Mouse (Mus musculus) forebrain, embryonic 11.5 days (tissue): ENCODE results near the gene Cisd2. TPM values are rescaled to one million over a fixed set of nuclear protein-coding genes. Genes with fewer than 3 reads are reported as not detected.

Source experiments
- ATAC-seq: fragments of 200-750 bp; cut with Nextera tagmentation; replicated peaks from 2 replicates; pipeline ENCODE4 v1.8.0; 2017; ENCODE audit warnings: moderate TSS enrichment; ENCODE audit not compliant: low FRiP score
- DNase-seq: peaks from one replicate; pipeline ENCODE4 v3.0.0-alpha.2; 2017; ENCODE audit warnings: low spot score
- H3K27ac ChIP-seq: fragments of 300-500 bp; sonication (generic); 2 replicates; pipeline ENCODE4 v1.5.1; 2014; ENCODE audit warnings: low read depth, low read length
- H3K27me3 ChIP-seq: fragments of 300-500 bp; sonication (generic); 2 replicates; pipeline ENCODE4 v1.6.1; 2014; ENCODE audit warnings: mild to moderate bottlenecking, low read length, mixed read lengths; ENCODE audit not compliant: control insufficient read depth, insufficient read depth
- H3K36me3 ChIP-seq: fragments of 300-500 bp; sonication (generic); 2 replicates; pipeline ENCODE4 v1.6.1; 2014; ENCODE audit warnings: mild to moderate bottlenecking, low read length, moderate library complexity, mixed read lengths; ENCODE audit not compliant: control insufficient read depth, insufficient read depth
- H3K4me1 ChIP-seq: fragments of 300-500 bp; sonication (generic); replicated peaks from 2 replicates; pipeline ENCODE4 v1.6.1; 2014; ENCODE audit warnings: low read length, mixed read lengths; ENCODE audit not compliant: control insufficient read depth, insufficient read depth
- H3K4me2 ChIP-seq: fragments of 300-500 bp; sonication (generic); 2 replicates; pipeline ENCODE4 v1.6.1; 2014; ENCODE audit warnings: low read depth, mild to moderate bottlenecking, low read length, moderate library complexity, mixed read lengths; ENCODE audit not compliant: severe bottlenecking
- H3K4me3 ChIP-seq: fragments of 300-500 bp; sonication (generic); 2 replicates; pipeline ENCODE4 v1.5.1; 2014; ENCODE audit warnings: low read depth, low read length
- H3K9ac ChIP-seq: fragments of 300-500 bp; sonication (generic); 2 replicates; pipeline ENCODE4 v1.6.1; 2014; ENCODE audit warnings: low read length
- H3K9me3 ChIP-seq: fragments of 300-500 bp; sonication (generic); 2 replicates; pipeline ENCODE4 v1.6.1; 2016; ENCODE audit warnings: low read length, mixed read lengths; ENCODE audit not compliant: control insufficient read depth
- WGBS: fragments of 180-500 bp; shearing (Covaris S2); extraction: QIAGEN DNeasy Blood & Tissue Kit; methylation state at CpG from one replicate; pipeline ENCODE4 v1.1.7; 2014; 5-methylcytosine and 5-hydroxymethylcytosine counted together
- polyA plus RNA-seq: library from polyadenylated mRNA; unstranded; fragments of >200 nt; fragmentation: Nextera tagmentation; extraction: Ambion mirVana; gene quantifications from 2 replicates; pipeline ENCODE4 v1.2.1, GENCODE M21; 2014

Cisd2 gene
- polyA plus RNA-seq, 1 experiment from 2014 or later: 99.7 TPM

- H3K27ac ChIP-seq: peak overlapping the region; percentile 99
- peaks cover 8% of the 10 kb centered on the region for H3K4me1 ChIP-seq
- H3K27me3 ChIP-seq: no peaks in the 10 kb centered on the region
- no peak for DNase-seq
- peak overlapping the region; percentile 88 for H3K4me2 ChIP-seq
- no peaks in the 10 kb centered on the region for H3K9me3 ChIP-seq
- H3K4me3 ChIP-seq: peak overlapping the region; percentile 94
- peak overlapping the region; percentile 98 for H3K9ac ChIP-seq
- H3K36me3 ChIP-seq: no peaks in the 10 kb centered on the region
- WGBS: 4% methylated on average over 15 of the region's 15 CpGs
- ATAC-seq: no peak
Measured at GRCm38 (mm10) chr3:135439651-135440050, 15.9 kb upstream of the Cisd2 start.

GRCm38 (mm10) chr3:135438913-135439531 is 15.3 kb upstream of the Cisd2 start:
- H3K9ac ChIP-seq: peak overlapping the region; percentile 98
- ATAC-seq (peak; percentile 73), DNase-seq (no peak)
- H3K4me2 ChIP-seq: peak overlapping the region; percentile 88
- H3K27ac ChIP-seq: peak overlapping the region; percentile 99
- no peaks in the 10 kb centered on the region for H3K36me3 ChIP-seq
- WGBS: under 1% methylated on average over 43 of the region's 76 CpGs
- peak overlapping the region; percentile 94 for H3K4me3 ChIP-seq
- no peaks in the 10 kb centered on the region for H3K9me3 ChIP-seq
- H3K4me1 ChIP-seq: peaks cover 8% of the 10 kb centered on the region
- H3K27me3 ChIP-seq: no peaks in the 10 kb centered on the region

DNA sequence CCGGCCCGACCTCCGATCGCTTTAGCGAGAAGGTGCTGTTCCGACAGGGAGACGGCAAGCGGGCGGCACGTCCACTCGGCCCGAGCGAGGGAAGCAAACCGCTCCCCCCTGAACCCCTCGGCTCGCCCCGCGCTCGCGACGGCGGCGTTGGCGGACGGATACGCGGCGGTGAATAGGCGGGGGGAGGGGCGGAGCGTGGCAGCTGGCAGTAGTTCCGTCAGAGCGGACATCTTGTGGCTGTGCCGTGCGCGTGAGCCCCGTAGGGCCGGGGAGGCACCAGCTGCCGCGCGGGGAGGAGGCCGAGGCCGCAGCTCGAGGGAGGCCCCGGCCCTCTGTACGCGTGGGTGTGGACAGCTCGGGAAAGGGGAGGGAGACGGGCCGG is 14.8 kb upstream of the Cisd2 start:
- Histone ChIP-seq H3K4me1 (peaks cover 8% of the 10 kb centered on the region), H3K9me3 (no peaks in the 10 kb centered on the region), H3K9ac (peak overlapping the region; percentile 98), H3K4me3 (peak overlapping the region; percentile 94), H3K36me3 (no peaks in the 10 kb centered on the region), H3K4me2 (peak overlapping the region; percentile 36; the same call in 1 of the 2 replicates), H3K27me3 (no peaks in the 10 kb centered on the region), H3K27ac (peak overlapping the region; percentile 99)
- WGBS: under 1% methylated on average over 37 of the region's 50 CpGs
- ATAC-seq (peak; percentile 83), DNase-seq (peak; percentile 98)

DNA sequence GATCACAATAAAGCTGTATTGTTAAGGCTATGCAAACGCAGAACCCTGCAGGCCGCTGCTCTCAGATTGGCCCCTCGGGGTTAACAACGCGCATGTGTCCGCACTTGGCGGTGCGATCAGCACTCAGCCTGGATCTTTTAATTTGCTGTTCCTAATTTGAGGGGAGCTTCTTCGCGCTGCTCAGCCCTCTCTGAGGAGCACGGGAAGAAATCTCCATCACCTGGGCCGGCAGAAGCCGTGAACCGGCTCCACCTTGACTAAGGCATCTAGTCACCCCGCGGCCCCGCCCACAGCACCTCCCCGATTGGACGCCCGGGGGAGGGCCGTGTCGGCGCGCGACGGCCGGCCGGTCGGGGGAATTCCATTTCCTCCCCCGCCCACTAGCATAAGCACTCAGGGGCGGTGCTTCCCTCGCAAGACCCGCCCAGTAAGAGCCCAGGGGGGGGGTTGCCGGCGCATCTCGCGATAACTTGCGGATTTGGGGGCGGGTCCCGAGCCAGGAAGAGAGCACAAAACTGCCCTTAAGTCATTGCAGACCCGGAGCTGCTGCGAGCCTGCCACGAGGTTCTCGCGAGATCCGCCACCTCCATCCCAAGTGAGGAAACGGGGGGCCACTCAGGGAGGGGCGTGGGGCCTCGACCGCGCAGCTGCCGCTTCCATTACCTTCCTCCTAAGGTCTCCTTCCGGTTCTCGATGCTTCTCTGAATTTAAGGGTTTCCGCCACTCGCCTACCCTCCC is 14.2 kb upstream of the Cisd2 start, which contains the start of gene Ube2d3:
Gene Ube2d3 (plus strand): TSS at position 392 of the 738 bp plus-strand sequence.
- Histone ChIP-seq H3K9ac (peak within 1 kb of the TSS; percentile 98), H3K4me2 (peak within 1 kb of the TSS; percentile 50), H3K36me3 (no peaks in the 10 kb centered on the region), H3K27me3 (no peaks in the 10 kb centered on the region), H3K4me1 (peaks cover 8% of the 10 kb centered on the region), H3K27ac (peak within 1 kb of the TSS; percentile 99), H3K4me3 (peak within 1 kb of the TSS; percentile 94), H3K9me3 (no peaks in the 10 kb centered on the region)
- ATAC-seq (peak; percentile 94), DNase-seq (peak; percentile 100)
- 0% methylated on average over 49 of the region's 56 CpGs for WGBS

DNA sequence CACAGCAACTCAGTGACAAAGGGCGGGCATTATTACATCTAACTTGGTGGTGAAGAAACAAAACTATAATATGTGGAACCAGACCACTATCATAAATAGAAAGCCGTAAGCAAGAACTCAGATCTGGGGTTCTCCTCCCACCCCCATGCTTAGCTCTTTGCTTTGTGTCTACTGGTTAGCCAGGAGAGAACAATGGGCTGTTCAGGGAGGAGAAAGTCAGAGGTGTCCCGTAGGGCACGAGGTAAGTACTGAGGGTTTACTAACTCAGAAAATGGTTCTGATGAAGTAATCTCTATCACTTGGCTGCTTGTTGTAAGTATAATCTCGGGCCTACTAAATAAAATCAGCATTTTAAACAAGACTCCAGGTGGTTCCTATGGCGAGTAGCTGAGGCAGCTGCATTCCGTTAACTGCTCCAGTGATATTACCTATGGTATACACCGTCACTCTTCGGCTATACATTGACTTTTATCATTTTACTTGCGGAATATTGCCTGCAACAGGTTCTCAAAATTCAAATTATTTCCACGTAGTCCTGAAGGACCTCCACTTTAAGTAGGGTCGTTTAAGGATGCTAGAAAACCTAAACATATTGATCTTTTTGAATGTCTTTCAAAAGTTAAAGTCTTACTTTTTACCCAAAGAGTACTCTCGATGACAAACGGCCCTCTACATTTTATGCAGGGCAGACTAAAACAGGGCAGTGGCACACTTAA is 13.3 kb upstream of the Cisd2 start:
- ATAC-seq: no peak
- Histone ChIP-seq H3K4me1 (peaks cover 8% of the 10 kb centered on the region), H3K4me3 (peak overlapping the region; percentile 94), H3K9ac (peak overlapping the region; percentile 70), H3K9me3 (no peaks in the 10 kb centered on the region), H3K36me3 (no peaks in the 10 kb centered on the region), H3K27ac (peak overlapping the region; percentile 99), H3K4me2 (peak overlapping the region; percentile 50), H3K27me3 (no peaks in the 10 kb centered on the region)
- WGBS: 35% methylated on average over 14 of the region's 14 CpGs
- DNase-seq: no peak

DNA sequence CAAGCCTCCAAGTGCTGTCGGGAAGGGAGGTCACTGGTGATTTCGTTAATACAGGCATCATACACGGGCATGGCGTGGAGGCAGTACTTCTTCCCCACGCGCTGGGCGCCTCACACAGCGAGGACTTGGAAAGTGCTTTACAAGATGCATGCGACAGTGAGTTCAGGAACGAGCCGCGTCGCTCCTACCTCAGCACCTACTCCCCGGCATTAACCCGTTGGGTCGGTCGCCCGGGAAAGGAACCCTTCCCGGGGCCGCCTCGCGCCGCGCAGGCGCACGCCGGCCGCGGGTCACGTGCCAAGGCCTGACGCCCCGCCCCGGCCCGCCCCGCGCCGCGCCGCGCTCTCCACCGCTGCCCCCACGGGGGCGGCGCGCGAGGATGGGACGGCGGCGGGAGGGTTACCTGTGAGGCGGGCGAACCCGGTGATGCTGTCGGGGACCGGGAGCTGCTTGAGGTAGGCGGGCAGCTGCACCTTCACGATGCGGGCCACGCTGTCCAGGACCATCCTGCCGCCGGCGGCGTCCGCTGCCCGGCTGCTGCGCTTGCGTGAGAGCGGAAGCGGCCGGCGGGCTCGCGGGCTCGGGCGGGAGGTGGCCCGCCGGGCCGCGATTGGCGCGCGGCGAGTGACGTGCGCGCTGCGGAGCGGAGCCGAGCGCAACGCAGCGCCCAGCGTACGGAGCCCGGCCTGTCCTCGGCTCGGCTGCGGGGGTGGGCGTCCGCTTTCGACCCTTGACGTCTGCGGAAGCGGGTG is 693 bp downstream of the Cisd2 start:
- no peaks in the 10 kb centered on the region for H3K4me1 ChIP-seq
- H3K36me3 ChIP-seq: no peaks in the 10 kb centered on the region
- no peaks in the 10 kb centered on the region for H3K9me3 ChIP-seq
- ATAC-seq: peak; percentile 98
- peak overlapping the region; percentile 86 for H3K9ac ChIP-seq
- peak overlapping the region; percentile 70 for H3K4me3 ChIP-seq
- H3K27ac ChIP-seq: peak overlapping the region; percentile 85
- peak overlapping the region; percentile 58 for H3K4me2 ChIP-seq
- no peaks in the 10 kb centered on the region for H3K27me3 ChIP-seq
- DNase-seq: peak; percentile 91
- under 1% methylated on average over 73 of the region's 103 CpGs for WGBS

GRCm38 (mm10) chr3:135422232-135422855 is 1.4 kb downstream of the Cisd2 start:
- Histone ChIP-seq H3K27ac (peak overlapping the region; percentile 85), H3K36me3 (no peaks in the 10 kb centered on the region), H3K9me3 (no peaks in the 10 kb centered on the region), H3K4me2 (peak overlapping the region; percentile 52), H3K9ac (peak overlapping the region; percentile 86), H3K4me3 (peak overlapping the region; percentile 70), H3K4me1 (no peaks in the 10 kb centered on the region), H3K27me3 (no peaks in the 10 kb centered on the region)
- 35% methylated on average over 8 of the region's 8 CpGs for WGBS
- ATAC-seq: no peak
- DNase-seq: no peak

DNA sequence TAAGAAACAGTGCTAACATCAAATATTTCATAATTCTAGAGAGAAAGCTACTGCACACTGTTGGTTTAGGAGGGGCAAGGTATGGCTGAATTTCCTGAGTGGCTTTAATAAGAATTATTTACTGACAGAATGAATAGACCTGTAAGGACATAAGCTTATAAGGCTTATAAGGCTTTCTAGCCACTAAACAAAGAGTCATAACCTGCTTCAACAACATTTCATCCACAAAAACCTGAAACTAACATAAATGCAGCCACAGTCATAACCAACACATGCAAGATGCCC is 2.5 kb downstream of the Cisd2 start:
- Histone ChIP-seq H3K4me3 (no peak overlapping the region), H3K36me3 (no peaks in the 10 kb centered on the region), H3K27ac (no peak overlapping the region), H3K4me1 (no peaks in the 10 kb centered on the region), H3K27me3 (no peaks in the 10 kb centered on the region), H3K4me2 (no peak overlapping the region), H3K9me3 (no peaks in the 10 kb centered on the region), H3K9ac (no peak overlapping the region)
- ATAC-seq: no peak
- DNase-seq: no peak
